Mouse (Mus musculus) cerebellum, adult 18-20 months (tissue): Measurements from ENCODE around the gene Efcab8.
"Not testable (repeated sequence)": the region's sequence is repeated elsewhere in the genome, so short reads cannot be mapped to it uniquely, and the experiment has no call there.

Experiments
- DNase-seq, 2 experiments: peaks; one replicate each; pipeline ENCODE4 v3.0.0; 2021

The Efcab8 gene

DNA sequence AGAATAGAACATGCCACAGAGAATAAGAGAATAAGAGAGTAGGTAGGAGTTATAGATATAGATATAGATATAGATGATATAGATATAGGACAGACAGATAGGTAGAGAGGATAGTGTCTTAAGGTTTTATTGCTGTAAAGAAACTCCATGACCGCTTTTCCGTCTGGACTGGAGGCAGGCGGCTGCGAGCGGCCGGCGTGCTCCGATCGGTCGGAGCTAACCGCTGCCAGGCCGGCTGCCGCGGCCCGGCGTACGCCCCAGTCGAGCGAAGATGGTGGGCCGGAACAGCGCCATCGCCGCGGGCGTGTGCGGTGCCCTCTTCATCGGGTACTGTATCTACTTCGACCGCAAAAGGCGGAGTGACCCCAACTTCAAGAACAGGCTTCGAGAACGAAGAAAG is 46.2 kb downstream of the Efcab8 start:
- DNase-seq, result not testable (repeated sequence)

DNA sequence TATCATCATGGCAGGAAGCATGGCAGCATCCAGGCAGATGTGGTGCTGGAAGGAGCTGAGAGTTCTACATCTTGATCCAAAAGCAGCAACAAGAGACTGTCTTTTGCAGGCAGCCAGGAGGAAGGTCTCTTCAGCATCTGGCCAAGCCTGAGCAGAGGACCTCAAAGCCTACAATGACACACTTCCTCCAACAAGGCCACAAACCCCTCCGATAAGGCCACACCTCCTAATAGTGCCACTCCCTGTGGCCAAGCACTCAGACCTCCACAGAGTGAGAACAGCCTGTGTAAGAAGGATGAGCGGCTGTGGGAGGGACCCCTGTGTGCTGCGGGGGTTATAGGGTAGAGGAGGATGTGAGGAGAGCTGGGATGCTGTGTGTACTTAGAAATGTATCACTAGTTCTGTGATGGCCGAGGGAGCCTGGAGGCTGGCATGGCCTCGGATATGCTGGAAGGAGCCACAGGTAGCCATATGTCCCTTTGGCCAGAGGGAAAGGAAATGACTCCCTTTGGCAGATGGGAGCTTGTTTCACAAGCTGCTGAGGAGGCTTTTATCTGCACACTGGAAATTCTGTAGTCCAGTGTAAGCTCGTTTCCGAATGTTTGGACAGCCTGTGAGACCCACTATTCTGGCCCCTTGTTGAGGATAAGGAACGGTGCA is 47.6 kb downstream of the Efcab8 start:
- DNase-seq, result peak; percentile 78 to 89

DNA sequence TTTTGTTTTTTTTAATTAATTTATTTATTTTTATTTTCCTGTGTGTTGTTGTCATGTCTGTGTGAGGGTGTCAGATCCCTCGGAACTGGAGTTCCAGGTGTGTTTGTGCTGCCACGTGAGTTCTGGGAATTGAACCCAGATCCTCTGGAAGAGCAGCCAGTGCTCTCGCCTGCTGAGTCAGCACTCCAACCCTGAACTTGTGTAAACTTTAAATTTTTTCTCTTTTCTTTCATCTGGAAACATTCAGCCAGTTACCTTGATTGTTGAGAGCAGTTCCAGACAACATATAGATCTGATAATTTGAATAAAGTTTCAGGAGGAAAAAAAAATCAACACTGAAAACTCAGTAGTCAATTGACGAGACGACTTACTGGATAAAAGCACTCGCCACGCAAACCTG is 49.0 kb downstream of the Efcab8 start:
- DNase-seq, result no peak

DNA sequence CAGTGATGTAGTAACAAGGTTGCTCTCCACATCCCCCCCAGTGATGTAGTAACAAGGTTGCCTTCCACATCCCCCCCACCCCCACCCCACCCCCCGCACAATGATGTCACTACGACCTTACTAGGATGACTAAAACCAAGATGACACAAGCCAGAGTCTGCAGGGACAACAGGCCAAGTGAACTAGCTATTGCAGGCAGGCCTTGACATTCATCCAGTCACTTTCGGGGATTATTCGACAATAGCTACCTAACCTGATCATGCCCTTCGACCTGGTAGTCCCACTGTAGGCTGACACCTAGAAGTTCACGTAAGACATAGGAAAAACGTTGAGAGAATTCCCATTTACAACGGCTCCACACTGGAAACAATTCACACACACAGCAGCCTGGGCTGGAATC is 53.6 kb downstream of the Efcab8 start:
- DNase-seq, result no peak

DNA sequence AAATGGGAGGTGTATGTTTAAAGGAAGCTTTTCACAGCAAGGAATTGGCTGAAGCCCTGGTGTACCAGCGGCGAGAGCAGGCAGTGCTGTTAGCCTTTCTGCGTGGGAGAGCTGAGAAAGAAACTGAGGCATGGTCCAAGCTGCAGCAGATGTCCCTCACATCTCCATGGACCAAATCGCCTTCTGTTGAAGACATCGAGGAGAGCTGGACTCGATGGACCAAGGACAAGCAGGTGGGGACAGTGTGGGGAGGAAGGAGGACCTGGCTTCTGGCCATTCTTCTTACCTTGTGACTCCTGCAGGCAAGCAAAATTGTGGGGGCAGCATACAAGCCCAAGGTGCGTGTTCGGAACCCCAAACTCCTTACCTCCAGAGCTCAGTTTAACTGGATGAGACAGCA is 63.1 kb downstream of the Efcab8 start:
- DNase-seq, result peak; percentile 32 to 39

DNA sequence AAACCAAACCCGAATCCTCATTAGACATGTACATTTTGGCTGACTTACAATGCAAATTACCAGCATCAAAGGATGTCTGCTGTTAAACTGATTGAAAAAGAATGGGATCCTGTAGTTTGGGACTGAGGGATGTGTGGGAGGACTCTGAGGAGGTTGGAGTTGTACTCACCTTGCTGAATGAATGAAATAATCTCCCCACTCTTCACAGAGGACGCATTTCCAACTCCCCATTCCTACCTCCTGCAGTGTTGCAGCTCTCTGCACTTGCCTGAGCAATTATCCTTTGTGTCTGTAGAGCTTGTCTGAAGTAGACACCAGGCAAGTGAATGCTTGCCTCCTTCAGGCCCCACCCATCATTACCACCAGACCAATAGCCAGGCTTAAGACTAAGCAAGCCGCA is 68.7 kb downstream of the Efcab8 start:
- no peak for DNase-seq

DNA sequence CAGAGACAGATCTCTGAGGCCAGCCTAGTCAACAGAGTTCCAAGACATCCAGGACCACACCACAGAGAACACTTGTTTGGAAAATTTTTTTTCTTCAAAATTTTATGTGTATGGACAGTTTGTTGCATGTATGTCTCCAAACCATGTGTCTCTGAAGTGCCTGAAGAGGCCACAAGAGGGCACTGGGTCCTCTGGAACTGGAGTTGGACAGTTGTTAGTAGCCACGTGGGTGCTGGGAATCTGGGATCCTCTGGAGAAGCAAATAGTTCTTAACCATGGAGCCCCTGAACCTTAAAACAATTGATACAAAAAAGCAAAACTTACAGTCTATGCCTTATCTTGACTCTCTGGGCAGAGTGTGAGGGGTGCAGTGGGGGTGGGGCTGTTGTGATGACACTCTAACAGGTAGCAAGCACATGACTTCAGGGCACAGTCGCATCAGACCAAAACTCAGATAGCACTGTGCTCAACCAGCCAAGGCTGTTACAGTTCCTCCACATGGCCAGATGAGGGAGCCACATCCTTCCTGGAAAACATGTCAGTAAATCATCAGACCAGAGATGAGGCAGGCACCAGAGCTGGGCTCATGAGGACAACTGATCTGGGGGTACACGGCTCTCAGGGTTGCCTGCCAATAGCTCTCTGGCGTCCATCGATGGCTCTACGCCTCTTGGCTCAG is 70.8 kb downstream of the Efcab8 start:
- peak; percentile 45 to 53 for DNase-seq

DNA sequence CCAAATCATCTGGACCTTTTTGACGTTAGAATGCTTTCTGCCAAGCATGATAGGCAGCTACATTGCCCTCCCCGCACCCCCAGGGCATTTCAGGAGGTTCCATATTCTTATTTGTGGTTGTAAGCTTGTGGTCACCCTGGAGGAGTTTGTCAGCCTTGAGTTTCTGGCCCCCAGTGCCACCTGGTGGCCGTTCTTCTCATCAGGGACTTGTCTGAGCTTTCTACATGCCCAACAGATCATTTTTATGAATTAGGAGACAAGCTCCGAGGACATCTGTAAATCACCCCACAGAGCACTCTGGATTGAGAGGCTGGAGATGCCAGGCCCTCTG is 71.3 kb downstream of the Efcab8 start:
- peak; percentile 80 to 87 for DNase-seq

DNA sequence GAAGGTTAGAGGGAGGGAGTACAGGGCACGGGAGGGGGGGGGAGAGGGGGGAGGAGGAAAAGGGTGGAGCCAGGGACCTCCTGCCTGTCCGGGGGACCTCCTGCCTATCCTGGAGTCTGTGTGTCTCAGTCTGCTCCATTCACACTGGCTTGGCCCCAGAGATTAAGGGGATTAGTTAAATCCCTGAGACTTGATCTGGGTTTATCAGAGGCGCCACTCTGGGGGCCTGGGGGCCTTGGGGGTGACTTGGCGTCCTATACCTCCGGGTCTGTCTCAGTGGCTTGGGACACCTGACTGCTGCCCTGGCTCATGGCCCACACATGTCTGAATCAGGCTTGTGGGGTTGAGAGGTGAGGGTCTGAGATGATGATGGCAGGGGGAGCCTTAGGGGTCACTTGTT is 73.8 kb downstream of the Efcab8 start:
- no peak for DNase-seq

DNA sequence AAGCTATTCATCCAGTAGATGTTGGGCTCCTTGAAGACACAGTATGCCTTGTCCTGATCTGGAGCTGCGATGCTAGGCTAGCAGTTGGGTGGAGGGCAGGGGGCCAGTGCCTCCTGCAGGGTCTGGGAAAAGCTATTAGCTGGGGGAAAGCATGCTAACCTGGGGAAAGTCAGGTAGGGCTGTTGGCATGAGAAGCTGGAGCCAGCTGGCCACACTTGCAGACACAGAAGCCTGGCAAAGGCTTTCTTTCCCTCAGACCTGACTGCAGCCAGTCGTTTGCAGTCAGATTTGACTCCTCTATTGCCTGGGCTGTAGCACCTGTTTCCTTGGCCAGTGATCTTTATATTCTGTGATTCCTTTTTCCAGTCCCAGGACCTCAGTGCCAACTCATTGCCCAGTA is 79.8 kb downstream of the Efcab8 start:
- DNase-seq, result peak; percentile 80 to 87

DNA sequence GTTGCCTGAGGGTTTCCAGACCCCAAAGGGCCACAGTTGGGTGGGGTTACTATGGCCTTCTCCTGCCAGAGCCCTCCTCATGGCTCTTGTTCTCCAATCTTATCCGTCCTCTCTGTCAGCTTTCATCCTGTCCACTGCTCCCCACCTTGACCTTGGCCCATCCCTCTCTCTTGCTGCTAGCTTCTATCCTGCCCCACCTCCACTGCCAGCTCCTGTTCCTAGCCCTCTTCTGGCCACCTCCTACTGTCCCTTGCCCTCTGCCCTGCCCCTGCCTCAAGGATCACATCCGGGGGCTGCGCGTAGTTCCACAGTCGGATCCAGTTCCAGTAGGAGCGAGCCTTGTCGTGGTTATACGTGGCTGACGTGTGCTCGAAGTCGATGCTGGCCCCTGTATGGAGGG is 80.6 kb downstream of the Efcab8 start:
- no peak for DNase-seq

DNA sequence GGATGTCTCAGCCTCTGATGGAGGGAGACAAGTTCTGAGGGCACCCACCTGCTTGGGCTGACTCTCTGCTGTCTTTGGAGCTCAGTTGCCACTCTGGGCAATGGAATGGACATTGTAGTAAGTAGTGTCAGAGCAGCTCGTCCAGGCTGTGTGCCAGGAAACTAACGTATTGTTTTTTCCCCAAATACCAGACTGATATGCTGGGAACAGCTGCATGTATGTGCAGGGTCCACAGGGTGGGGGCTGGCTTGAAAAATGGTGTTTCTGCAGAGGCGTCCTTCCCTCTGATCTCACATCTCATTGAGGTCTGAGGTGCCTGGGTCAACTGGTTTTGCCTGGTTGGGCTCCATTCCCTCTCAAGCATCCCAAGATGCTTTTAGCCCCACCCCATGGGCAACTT is 81.0 kb downstream of the Efcab8 start:
- DNase-seq, result no peak

DNA sequence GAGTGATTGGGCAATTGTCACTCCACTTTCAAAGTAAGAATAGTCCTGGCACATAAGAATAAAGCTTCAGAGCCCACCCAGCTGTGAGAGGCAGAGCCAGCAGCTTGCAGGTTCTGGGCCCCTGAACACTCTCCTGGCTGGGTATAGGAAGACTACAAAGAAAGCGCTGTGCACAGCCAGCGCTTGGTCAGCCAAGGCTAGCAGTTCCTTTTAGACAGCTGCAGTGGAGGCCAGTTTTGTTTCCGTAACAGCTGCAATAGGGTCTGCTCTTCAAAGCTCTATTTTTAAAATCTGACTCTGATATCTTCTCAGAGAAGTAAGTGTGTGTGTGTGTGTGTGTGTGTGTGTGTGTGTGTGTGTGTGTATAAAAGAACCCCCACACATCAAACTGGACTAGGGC is 82.2 kb downstream of the Efcab8 start:
- DNase-seq, result no peak

DNA sequence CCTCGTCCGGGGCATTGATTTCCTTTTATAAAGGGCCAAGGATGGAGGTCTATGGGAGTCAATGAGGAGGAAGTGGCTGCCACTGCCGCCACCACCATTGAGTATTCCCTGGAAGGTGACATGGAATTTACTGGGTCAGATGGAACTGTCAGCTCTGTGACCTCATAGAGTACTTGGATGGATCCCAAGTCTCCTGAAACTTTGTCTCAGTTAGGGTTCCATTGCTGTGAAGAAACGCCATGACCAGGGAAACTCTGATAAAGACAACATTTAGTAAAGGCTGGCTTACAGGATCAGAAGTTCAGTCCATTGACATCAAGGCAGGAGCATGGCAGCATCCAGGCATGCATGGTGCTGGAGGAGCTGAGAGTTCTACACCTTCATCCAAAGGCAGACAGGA is 91.3 kb downstream of the Efcab8 start, which contains the start of gene Sun5:
Gene Sun5, minus strand, starts transcription at position 101 of the 400 bp plus-strand sequence.
- no peak for DNase-seq

DNA sequence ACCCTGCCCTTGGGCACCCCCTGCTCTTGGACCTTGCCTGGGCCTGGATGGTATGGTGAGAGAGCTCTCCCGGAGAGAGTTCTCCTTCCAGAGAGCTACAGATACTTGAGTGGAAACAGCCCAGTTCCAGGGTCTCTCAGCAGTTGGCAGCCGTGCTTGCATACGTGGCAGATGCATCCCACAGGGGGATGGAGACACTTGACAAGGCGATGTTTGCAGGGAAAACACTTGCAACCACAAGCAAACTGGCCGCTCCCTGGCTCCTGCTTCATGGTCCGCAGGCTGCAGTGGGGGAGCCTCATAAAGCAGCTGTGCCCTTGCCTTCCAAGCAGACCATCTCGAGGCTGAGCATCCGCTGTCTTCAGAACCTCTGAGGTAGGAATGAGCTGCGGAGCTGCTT is 95.0 kb downstream of the Efcab8 start, which contains the start of gene Bpifb2:
Gene Bpifb2, plus strand, starts transcription at position 301 of the 400 bp plus-strand sequence.
- DNase-seq, result no peak
